Mouse (Mus musculus): ENCODE measurements around the gene Dock9. TPM values are rescaled to one million over a fixed set of nuclear protein-coding genes. Genes with fewer than 3 reads are reported as not detected.
A peak's percentile ranks its signal among the peaks of the same experiment; 100 is the strongest.

Dock9 gene
- total RNA-seq, 2 experiments from 2014 or later, result 194 to 195 TPM

DNA sequence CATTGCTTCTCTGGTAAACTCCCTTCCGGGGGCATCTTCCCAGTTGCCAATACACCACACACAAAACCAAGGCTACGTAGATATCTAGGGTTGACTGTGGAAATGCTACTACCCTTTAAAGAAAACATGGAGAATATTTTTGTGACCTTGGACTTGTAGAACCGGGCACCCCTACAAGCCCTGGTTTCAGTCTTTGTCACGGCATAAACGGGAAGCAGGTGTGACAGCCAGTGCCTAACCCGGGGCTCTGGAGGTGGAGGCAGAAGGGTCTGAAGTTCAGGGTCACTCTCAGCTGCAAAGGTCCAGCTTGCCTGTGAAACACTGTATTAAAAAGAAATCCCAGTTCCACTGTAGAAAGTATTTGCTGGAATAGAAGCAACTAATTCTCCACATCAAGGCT, 200.6 kb downstream of the Dock9 start:
- intact Hi-C loops (cut with DNase I), result no loop called here

GRCm38 (mm10) chr14:121596631-121597030, 201.0 kb downstream of the Dock9 start:
- intact Hi-C loops (cut with DNase I), result no loop called here
- DNase-seq, result no peak

More for the DNA sequence above, 200.6 kb downstream of the Dock9 start:
- no peak for DNase-seq

DNA sequence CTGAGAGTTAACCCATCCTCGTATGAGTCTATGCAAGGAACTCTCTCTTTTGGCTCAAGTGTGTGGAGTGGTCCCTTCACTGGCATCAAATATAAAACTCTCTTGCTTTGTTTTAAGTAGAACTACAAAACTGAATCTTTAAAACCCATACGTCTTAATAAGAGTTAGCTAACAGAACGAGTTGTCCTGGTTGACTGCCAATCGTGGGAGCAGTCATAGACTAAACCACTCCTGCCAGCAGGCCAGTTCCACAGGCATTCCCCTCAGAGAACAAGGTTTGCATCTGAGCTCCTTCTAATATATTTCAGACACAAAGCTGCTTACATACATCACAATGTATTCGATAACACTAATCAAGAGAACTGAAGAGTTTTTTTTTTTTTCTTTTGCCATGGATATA, 203.0 kb downstream of the Dock9 start:
- intact Hi-C loops (cut with DNase I), result loop anchor here (5.0 kb wide), 1 partner anchor 143 kb away; no protein-coding TSS in a partner anchor
- DNase-seq, result no peak

- intact Hi-C loops (cut with DNase I), result loop anchor here (5.0 kb wide), 1 partner anchor 144 kb away; no protein-coding TSS in a partner anchor
Measured at GRCm38 (mm10) chr14:121593313-121593929, 204.2 kb downstream of the Dock9 start.

GRCm38 (mm10) chr14:121592890-121593289, 204.7 kb downstream of the Dock9 start:
- no peak for DNase-seq
- intact Hi-C loops (cut with DNase I), result loop anchor here (5.0 kb wide), 1 partner anchor 144 kb away; no protein-coding TSS in a partner anchor

More at GRCm38 (mm10) chr14:121593313-121593929, 204.2 kb downstream of the Dock9 start:
- DNase-seq, result no peak

DNA sequence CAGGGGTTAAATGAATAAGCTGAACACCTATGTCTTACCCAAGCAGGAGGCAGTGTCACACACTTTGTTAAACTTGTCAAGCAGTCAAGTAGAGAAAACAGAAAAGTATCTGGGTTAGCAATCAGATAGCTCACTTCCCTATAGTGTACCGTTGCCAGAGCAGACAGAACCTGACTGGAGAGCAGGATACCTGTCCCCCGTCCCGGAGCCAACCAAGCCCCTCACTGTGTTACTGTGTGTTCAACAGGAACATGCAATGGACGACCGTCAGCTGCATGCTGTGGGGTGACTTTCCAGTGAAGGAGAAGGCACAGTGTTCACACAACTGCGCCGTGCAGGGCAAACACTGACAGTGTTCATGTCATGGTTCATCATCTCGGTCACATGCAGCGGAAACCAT, 205.3 kb downstream of the Dock9 start:
- intact Hi-C loops (cut with DNase I), result loop anchor here (5.0 kb wide), 1 partner anchor 145 kb away; no protein-coding TSS in a partner anchor
- no peak for DNase-seq

DNA sequence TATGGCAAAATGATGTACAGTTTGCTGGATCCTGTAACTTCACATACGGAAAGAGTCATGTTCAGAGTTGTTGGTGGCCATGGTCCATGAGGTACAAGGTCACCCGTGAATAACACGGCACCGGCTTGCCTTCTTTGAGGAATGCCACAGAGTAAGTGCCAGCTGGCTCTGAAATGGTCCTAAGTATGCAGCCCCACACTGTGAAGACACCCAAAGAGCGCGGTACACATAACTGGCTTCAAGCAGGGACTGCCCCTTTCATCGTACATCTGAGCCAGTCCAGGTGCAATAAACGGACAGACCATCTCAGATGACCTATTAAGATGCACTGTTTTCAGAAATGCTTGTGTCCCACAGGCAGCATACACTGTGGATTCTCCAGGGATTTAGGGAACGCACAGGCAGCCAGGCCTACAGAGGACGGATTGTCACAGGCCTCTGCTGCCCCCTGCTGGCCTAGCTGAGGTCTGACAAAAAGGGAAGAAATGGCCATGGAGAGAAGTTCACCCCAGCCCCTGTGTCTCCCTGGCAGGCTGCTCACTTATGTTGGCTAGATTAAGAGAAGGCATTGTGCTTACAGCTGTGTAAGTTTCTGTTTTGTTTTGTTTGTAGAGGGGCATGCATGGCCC, 208.4 kb downstream of the Dock9 start:
- peak; percentile 76 for DNase-seq
- intact Hi-C loops (cut with DNase I), result loop anchor here (2.0 kb wide), 1 partner anchor 166 kb away; no protein-coding TSS in a partner anchor

DNA sequence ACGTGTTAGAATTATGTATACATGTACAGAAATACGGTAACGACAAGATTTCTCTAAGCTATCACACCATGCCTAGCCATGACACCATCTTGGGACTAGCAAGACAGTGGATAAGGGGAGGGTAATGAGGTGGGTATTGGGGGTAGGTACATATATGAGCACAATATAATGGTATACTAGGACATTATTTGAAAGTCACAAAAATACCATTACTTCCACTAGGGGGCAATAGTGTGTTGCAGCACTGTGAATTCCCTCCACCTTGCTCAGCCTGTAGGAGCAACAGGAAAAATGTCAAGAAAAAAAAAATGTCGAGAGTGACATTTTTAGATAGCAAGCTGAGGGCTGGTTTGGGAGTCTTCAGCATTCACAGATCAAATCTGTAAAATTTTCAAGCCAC, 209.2 kb downstream of the Dock9 start:
- no peak for DNase-seq
- intact Hi-C loops (cut with DNase I), result loop anchor here (2.0 kb wide), 1 partner anchor 166 kb away; no protein-coding TSS in a partner anchor

DNA sequence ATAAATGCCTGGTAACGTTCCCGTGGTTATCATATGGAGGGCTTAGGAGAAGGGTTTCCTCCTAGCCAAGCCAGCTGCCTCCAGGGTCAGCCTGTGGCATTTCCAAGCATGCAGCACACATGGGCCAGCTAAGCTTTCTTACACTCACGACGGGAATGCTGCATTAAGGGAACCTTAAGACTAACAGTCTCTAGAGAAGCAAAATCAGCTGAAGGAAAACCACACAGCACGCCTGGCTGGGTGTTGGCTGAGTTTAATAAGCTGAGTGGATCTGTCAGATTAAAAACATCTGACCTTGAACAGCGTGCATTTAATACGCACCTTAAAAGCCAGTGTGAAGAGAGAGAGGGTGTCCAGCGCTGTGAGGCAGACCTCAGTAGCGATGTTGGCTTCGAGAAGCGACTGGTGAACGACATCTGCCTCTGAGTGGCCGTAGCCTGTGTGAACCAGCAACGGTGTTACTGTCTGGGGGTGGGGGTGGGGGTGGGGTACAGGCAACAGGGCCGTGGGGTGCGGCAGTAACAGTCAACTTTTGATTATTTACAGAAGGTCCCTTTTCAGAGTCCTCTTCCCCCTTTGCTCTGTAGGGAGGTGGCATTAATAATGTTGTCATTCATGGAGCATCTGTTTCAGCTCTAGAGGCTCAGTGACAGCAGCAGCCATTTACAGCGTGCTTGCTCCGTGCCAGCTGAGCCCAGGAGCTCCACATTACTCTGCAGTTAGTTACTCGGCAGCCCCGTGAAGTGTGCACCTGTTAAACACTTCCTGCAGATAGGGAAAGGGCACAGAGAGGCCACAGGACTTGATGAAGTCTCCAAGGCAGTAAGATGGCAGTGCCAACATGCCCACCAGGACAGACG, 211.5 kb downstream of the Dock9 start:
- intact Hi-C loops (cut with DNase I), result no loop called here
- DNase-seq, result no peak

- intact Hi-C loops (cut with DNase I), result no loop called here
- peak; percentile 51 for DNase-seq
Measured at GRCm38 (mm10) chr14:121579055-121579454, 218.6 kb downstream of the Dock9 start.

DNA sequence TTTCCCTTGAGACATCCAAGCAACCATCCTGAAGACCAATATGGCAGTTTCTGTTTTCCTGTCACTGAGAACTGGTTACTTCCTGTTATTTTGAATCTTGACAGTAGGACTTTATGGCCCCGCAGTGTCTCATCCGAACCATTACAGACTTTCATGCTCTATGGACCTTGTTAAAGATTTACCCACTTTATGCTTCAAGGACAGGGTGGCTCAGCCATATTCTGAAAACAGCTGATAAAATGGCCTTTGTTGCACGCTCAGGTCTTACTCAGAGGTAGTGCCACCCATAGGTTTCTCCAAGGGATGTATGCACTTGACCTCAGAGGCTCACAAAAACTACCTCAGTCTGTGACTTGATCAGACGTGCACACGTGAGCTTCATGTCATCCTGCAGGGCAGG, 224.2 kb downstream of the Dock9 start:
- intact Hi-C loops (cut with DNase I), result no loop called here

GRCm38 (mm10) chr14:121566794-121567201, 230.8 kb downstream of the Dock9 start:
- no peak for DNase-seq
- intact Hi-C loops (cut with DNase I), result no loop called here

More for the DNA sequence above, 224.2 kb downstream of the Dock9 start:
- no peak for DNase-seq

GRCm38 (mm10) chr14:121565930-121566329, 231.7 kb downstream of the Dock9 start:
- DNase-seq, result no peak
- intact Hi-C loops (cut with DNase I), result no loop called here

DNA sequence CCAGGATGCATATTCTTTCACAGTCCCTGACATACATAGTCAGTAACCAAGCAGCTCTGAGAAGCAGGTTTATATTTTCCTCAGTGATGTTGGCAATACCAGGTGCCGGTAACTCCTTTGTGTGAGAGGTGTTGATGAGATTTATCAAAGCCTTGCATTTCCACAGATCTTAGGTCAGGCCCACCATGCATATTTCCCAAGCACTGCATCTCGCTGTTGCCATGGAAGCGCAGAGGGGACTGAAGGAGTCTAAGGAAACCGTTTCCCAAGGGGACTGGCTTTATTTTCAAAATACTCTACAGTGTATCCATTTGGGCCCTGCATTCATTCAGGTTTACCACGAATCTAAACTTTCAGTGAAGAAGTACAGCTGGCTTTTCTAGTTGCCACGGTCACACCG, 233.0 kb downstream of the Dock9 start:
- DNase-seq, result no peak
- intact Hi-C loops (cut with DNase I), result no loop called here

DNA sequence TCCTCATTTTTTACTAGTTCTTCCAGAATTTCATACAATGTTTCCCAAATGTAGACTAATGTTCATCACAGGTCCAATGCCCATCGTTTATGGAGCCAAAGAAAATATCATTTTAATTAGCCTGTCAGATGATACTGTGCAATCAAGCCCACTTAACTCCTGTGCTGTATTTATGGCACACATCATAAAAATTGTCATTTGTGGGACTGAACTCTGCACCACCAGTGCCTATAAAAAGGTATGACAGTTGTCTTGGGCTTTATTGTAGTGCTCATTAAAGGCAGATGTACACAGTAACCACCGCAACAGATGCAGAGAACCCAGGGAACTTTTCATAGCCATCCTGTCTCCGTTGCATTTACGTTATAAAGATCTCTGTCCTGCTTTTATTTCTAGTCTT, 233.7 kb downstream of the Dock9 start:
- DNase-seq, result no peak
- intact Hi-C loops (cut with DNase I), result no loop called here

GRCm38 (mm10) chr14:121559026-121559425, 238.6 kb downstream of the Dock9 start:
- no peak for DNase-seq
- intact Hi-C loops (cut with DNase I), result loop anchor here (10.0 kb wide), 1 partner anchor 284 kb away; no protein-coding TSS in a partner anchor

GRCm38 (mm10) chr14:121556401-121557315, 241.0 kb downstream of the Dock9 start:
- intact Hi-C loops (cut with DNase I), result loop anchor here (10.0 kb wide), 1 partner anchor 282 kb away; no protein-coding TSS in a partner anchor
- no peak for DNase-seq

DNA sequence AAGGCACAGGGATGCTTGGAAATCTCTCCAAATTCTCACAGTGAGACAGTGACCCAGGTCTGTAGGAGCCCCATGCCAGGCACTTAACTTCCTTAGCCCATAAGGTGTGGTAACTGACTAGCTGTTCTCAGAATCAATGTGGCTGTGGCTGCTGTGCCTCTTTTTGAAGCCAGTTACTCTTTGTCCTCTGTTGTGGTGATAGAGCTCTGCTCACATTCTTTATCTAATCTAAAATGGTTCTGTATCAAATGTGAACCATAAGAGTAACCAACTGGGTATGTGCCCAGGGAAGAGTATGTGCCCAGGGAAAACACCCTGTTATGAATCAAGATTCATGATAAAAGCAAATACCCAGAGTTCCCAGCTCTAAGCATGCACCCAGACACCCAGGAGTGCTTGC, 243.9 kb downstream of the Dock9 start:
- intact Hi-C loops (cut with DNase I), result loop anchor here (10.0 kb wide), 1 partner anchor 279 kb away; no protein-coding TSS in a partner anchor
- no peak for DNase-seq

- intact Hi-C loops (cut with DNase I), result loop anchor here (10.0 kb wide), 1 partner anchor 278 kb away; no protein-coding TSS in a partner anchor
Measured at GRCm38 (mm10) chr14:121552586-121552985, 245.1 kb downstream of the Dock9 start.

DNA sequence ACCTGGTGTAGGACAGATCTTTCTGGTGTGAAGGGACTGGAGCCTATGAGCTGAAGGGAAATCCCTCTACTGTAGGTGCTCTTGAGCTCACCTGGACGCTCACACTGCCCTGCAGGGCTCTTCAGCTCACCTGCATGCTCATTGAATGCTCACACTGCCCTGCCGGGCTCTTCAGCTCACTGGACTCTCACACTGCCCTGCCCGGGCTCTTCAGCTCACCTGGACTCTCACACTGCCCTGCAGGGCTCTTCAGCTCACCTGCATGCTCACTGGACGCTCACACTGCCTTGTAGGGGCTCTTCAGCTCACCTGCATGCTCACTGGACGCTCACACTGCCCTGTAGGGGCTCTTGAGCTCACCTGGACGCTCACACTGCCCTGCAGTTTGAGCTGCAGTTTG, 247.8 kb downstream of the Dock9 start:
- intact Hi-C loops (cut with DNase I), result loop anchor here (10.0 kb wide), 1 partner anchor 275 kb away; no protein-coding TSS in a partner anchor
- no peak for DNase-seq

More at GRCm38 (mm10) chr14:121552586-121552985, 245.1 kb downstream of the Dock9 start:
- no peak for DNase-seq
